Mouse (Mus musculus) limb, embryonic 15.5 days (tissue): ENCODE results near the gene Prm3. TPM values are rescaled to one million over a fixed set of nuclear protein-coding genes. Genes with fewer than 3 reads are reported as not detected.

Experiments
- ATAC-seq: fragments of 200-750 bp; cut with Nextera tagmentation; 2 replicates; pipeline ENCODE4 v1.8.0; 2017; ENCODE audit warnings: low read depth, moderate TSS enrichment; ENCODE audit not compliant: insufficient number of reproducible peaks, low FRiP score, low TSS enrichment
- H3K27ac ChIP-seq: fragments of 300-500 bp; sonication (generic); 2 replicates; pipeline ENCODE4 v1.5.1; 2015; ENCODE audit warnings: moderate library complexity, mild to moderate bottlenecking, inconsistent platforms
- H3K27me3 ChIP-seq: fragments of 300-500 bp; sonication (generic); 2 replicates; pipeline ENCODE4 v1.6.1; 2015; ENCODE audit warnings: inconsistent platforms
- H3K36me3 ChIP-seq: fragments of 300-500 bp; sonication (generic); 2 replicates; pipeline ENCODE4 v1.6.1; 2015; ENCODE audit warnings: inconsistent platforms
- H3K4me1 ChIP-seq: fragments of 300-500 bp; sonication (generic); 2 replicates; pipeline ENCODE4 v1.6.1; 2015; ENCODE audit warnings: inconsistent platforms
- H3K4me2 ChIP-seq: fragments of 300-500 bp; sonication (generic); 2 replicates; pipeline ENCODE4 v1.6.1; 2015; ENCODE audit warnings: mild to moderate bottlenecking, inconsistent platforms
- H3K4me3 ChIP-seq: fragments of 300-500 bp; sonication (generic); 2 replicates; pipeline ENCODE4 v1.5.1; 2015; ENCODE audit warnings: mild to moderate bottlenecking, inconsistent platforms
- H3K9ac ChIP-seq: fragments of 300-500 bp; sonication (generic); 2 replicates; pipeline ENCODE4 v1.6.1; 2015; ENCODE audit warnings: inconsistent platforms
- H3K9me3 ChIP-seq: fragments of 300-500 bp; sonication (generic); 2 replicates; pipeline ENCODE4 v1.6.1; 2016; ENCODE audit warnings: inconsistent platforms
- WGBS: fragments of 180-500 bp; shearing (Covaris S2); methylation state at CpG from one replicate; pipeline ENCODE4 v1.1.7; 2015; 5-methylcytosine and 5-hydroxymethylcytosine counted together
- polyA plus RNA-seq: library from polyadenylated mRNA; unstranded; fragments of >200 nt; fragmentation: Nextera tagmentation; extraction: Ambion mirVana; gene quantifications from 2 replicates; pipeline ENCODE4 v1.2.1, GENCODE M21; 2015

The Prm3 gene
- polyA plus RNA-seq, 1 experiment from 2014 or later = not detected

- Histone ChIP-seq H3K4me3 (peak overlapping the region; percentile 85; the same call in 1 of the 2 replicates), H3K27me3 (no peaks in the 10 kb centered on the region), H3K9ac (no peak overlapping the region), H3K9me3 (no peaks in the 10 kb centered on the region), H3K36me3 (no peaks in the 10 kb centered on the region), H3K4me2 (peak overlapping the region; percentile 80), H3K27ac (peak overlapping the region; percentile 58), H3K4me1 (peaks cover 58% of the 10 kb centered on the region)
- ATAC-seq = no peak
- 25% methylated on average over 9 of the region's 9 CpGs for WGBS
Observed at GRCm38 (mm10) chr16:10781862-10782371, 8.8 kb downstream of the Prm3 start.

- Histone ChIP-seq H3K27me3 (no peaks in the 10 kb centered on the region), H3K4me2 (no peak overlapping the region), H3K36me3 (no peaks in the 10 kb centered on the region), H3K4me3 (no peak overlapping the region), H3K4me1 (peaks cover 49% of the 10 kb centered on the region), H3K9ac (0 out of 2 replicates have a peak overlapping the region, but pooled peaks have one; percentile 14), H3K9me3 (no peaks in the 10 kb centered on the region), H3K27ac (peak overlapping the region; percentile 58)
- WGBS = 47% methylated on average over 5 of the region's 5 CpGs
- no peak for ATAC-seq
Observed at GRCm38 (mm10) chr16:10780631-10781120, 10.0 kb downstream of the Prm3 start.

GRCm38 (mm10) chr16:10777579-10778160 is 13.0 kb downstream of the Prm3 start:
- Histone ChIP-seq H3K36me3 (no peaks in the 10 kb centered on the region), H3K27ac (no peak overlapping the region), H3K4me2 (no peak overlapping the region), H3K27me3 (no peaks in the 10 kb centered on the region), H3K9me3 (no peaks in the 10 kb centered on the region), H3K4me3 (no peak overlapping the region), H3K9ac (no peak overlapping the region), H3K4me1 (peaks cover 26% of the 10 kb centered on the region)
- 75% methylated on average over 5 of the region's 5 CpGs for WGBS
- no peak for ATAC-seq

DNA sequence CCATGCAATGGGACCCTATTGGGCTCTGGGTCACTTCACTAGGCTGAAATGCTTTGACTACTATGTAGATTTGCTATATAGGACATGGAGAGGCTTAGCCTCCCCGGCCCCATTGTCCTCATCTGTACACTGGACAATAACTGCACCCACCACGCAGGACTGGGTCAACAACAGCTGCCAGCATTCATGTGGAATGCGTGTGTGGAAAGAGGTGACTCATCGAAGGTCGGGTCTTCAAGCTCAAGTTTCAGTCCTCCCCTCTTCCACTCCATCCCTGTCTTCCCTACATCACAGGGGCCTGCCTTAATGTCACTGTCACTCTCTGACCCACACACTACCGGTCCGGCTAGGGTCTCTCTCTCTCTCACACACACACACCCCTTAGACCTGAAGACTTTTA is 14.4 kb downstream of the Prm3 start:
- H3K36me3 ChIP-seq = no peaks in the 10 kb centered on the region
- H3K4me3 ChIP-seq = no peak overlapping the region
- no peak for ATAC-seq
- H3K4me2 ChIP-seq = no peak overlapping the region
- peaks cover 15% of the 10 kb centered on the region for H3K4me1 ChIP-seq
- no peaks in the 10 kb centered on the region for H3K27me3 ChIP-seq
- no peak overlapping the region for H3K9ac ChIP-seq
- 54% methylated on average over 7 of the region's 7 CpGs for WGBS
- H3K27ac ChIP-seq = no peak overlapping the region
- H3K9me3 ChIP-seq = no peaks in the 10 kb centered on the region

DNA sequence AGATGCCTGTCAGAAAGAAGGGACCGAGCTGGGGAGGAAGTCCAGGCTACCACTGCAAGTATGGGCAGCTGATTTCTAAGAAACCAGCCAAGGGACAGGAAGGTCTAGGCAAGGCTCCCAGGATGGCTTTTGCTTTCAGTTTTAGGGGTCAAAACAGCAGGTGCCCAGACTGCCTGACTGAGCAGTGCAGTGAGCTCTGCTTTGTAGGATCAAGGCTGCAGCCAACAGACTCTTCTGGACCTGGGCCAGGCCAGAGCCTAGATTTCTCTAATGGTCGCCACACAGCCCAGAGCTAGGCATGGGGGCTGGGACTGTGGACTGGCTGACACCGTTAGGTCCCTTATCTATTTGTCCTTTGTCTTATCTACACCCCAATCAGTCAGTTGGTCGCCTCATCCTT is 16.0 kb downstream of the Prm3 start:
- ATAC-seq = no peak
- no peaks in the 10 kb centered on the region for H3K9me3 ChIP-seq
- no peak overlapping the region for H3K4me2 ChIP-seq
- no peak overlapping the region for H3K4me3 ChIP-seq
- H3K27me3 ChIP-seq = no peaks in the 10 kb centered on the region
- no peak overlapping the region for H3K9ac ChIP-seq
- peaks cover 13% of the 10 kb centered on the region for H3K4me1 ChIP-seq
- H3K27ac ChIP-seq = no peak overlapping the region
- 66% methylated on average over 4 of the region's 4 CpGs for WGBS
- H3K36me3 ChIP-seq = no peaks in the 10 kb centered on the region

DNA sequence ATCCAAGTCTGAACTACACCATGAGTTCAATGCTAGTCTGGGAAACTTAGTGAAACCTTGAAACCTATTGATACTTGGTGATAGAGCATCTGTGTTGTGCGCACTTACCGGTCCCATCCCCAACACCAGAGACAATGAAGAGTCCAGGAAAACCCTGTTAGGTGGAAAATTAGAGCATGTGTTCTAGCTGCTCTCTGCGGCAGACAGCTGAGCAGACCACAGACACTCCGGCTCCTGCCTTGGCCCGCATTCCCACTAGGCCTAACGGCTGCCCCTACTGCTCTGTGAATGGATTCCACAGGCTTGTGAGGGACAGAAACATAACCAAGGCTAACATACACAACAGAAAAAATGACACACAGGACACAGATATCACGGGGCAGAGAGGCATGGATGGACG is 17.2 kb downstream of the Prm3 start:
- peaks cover 23% of the 10 kb centered on the region for H3K4me1 ChIP-seq
- no peaks in the 10 kb centered on the region for H3K36me3 ChIP-seq
- no peak overlapping the region for H3K9ac ChIP-seq
- H3K27ac ChIP-seq = no peak overlapping the region
- 71% methylated on average over 8 of the region's 8 CpGs for WGBS
- H3K4me3 ChIP-seq = no peak overlapping the region
- ATAC-seq = no peak
- H3K4me2 ChIP-seq = no peak overlapping the region
- H3K9me3 ChIP-seq = no peaks in the 10 kb centered on the region
- no peaks in the 10 kb centered on the region for H3K27me3 ChIP-seq

DNA sequence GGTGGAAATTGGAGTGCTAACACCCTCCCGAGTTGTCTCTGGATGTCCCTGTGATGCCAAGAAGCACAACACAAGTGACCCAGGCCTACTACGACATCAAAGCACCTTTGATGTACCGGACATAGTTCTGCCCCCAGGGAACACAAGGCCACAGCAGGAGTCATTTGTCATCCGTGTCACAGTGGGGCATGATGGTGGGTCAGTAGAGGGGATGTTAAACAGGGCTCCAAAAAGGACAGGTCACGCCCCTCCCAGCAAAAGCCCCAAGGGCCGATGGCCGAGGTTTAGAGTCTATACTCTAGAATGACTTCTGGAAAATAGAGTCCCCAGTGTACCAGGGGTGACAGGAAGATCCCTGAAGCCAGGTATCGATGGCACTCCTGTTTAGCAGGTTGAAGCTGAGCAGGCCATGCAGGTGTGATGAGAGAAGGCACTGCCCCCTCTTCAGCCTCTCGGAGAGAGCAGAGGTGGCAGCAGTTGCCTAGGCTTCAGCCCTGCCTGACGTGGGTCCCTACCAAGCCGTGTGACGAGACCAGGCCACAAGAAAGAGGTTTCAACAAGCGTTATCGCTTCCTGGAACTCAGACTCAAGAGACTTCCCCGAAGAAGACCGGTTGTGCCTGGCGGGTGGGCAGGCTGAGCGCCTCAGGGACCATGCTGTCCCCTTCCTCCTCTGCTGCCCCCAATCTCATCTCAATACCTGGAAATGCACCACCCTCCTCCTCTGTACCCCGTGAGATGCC is 18.8 kb downstream of the Prm3 start:
- ATAC-seq = no peak
- Histone ChIP-seq H3K4me3 (no peak overlapping the region), H3K36me3 (no peaks in the 10 kb centered on the region)

GRCm38 (mm10) chr16:10770531-10771325 is 20.0 kb downstream of the Prm3 start:
- H3K9me3 ChIP-seq = no peaks in the 10 kb centered on the region
- no peaks in the 10 kb centered on the region for H3K27me3 ChIP-seq
- H3K4me2 ChIP-seq = no peak overlapping the region
- no peak overlapping the region for H3K4me3 ChIP-seq
- ATAC-seq = no peak
- H3K9ac ChIP-seq = no peak overlapping the region
- H3K36me3 ChIP-seq = no peaks in the 10 kb centered on the region
- WGBS = 45% methylated on average over 4 of the region's 4 CpGs
- H3K4me1 ChIP-seq = peaks cover 23% of the 10 kb centered on the region
- H3K27ac ChIP-seq = 0 out of 2 replicates have a peak overlapping the region, but pooled peaks have one; percentile 22

More for the DNA sequence above, 18.8 kb downstream of the Prm3 start:
- peaks cover 23% of the 10 kb centered on the region for H3K4me1 ChIP-seq
- no peaks in the 10 kb centered on the region for H3K27me3 ChIP-seq
- H3K9me3 ChIP-seq = no peaks in the 10 kb centered on the region
- no peak overlapping the region for H3K9ac ChIP-seq
- WGBS = 52% methylated on average over 19 of the region's 19 CpGs
- no peak overlapping the region for H3K4me2 ChIP-seq
- H3K27ac ChIP-seq = no peak overlapping the region

DNA sequence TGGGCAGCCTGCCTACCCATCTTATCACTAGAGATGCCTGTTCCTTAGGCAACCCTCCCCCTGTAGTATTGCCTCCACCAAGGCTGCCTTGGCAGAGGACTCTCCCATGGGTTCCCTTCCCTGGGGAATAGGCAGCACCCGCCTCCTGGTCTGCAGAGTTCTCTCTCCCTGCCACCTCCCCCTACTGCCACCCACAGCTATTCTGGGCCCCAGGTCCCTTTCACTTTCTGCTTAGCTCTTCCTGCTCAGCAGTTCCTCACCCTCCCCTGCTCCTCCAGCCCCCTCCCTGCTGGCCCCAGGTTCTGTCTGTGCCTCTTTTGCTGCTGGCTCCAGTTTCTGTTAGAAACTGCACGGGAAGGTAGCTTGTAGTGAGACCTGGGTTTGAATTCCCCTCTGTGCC is 21.1 kb downstream of the Prm3 start:
- H3K4me3 ChIP-seq = no peak overlapping the region
- H3K9me3 ChIP-seq = no peaks in the 10 kb centered on the region
- H3K4me1 ChIP-seq = peaks cover 23% of the 10 kb centered on the region
- no peaks in the 10 kb centered on the region for H3K36me3 ChIP-seq
- H3K27ac ChIP-seq = no peak overlapping the region
- H3K9ac ChIP-seq = no peak overlapping the region
- H3K27me3 ChIP-seq = no peaks in the 10 kb centered on the region
- H3K4me2 ChIP-seq = no peak overlapping the region
- 36% methylated on average over 2 of the region's 2 CpGs for WGBS
- no peak for ATAC-seq

DNA sequence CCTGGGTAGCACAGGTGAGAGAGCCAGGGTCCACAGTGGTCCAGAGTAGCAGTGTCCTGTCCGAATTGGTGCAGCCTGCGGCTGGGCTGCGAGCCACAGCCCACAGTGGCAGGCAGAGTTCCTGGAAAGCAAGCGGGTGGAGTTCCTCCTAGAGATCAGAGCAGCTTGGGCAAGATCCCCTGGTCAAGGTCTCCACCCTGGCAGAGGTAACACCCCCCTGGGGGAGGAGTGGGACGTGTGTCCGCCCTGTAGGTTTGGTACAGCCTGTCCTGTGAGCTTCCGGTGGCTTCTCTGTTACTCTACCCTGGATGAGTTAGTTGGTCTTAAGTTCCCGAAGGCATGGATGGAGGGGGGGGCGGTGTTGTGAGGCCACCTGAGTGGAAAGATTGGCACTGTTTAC is 21.9 kb downstream of the Prm3 start:
- H3K9me3 ChIP-seq = no peaks in the 10 kb centered on the region
- H3K36me3 ChIP-seq = no peaks in the 10 kb centered on the region
- H3K4me1 ChIP-seq = peaks cover 23% of the 10 kb centered on the region
- H3K27me3 ChIP-seq = no peaks in the 10 kb centered on the region
- WGBS = 35% methylated on average over 9 of the region's 9 CpGs
- H3K9ac ChIP-seq = no peak overlapping the region
- no peak overlapping the region for H3K27ac ChIP-seq
- no peak overlapping the region for H3K4me3 ChIP-seq
- ATAC-seq = no peak
- H3K4me2 ChIP-seq = no peak overlapping the region

- Histone ChIP-seq H3K27ac (no peak overlapping the region), H3K4me3 (no peak overlapping the region), H3K9me3 (no peaks in the 10 kb centered on the region), H3K4me2 (no peak overlapping the region), H3K27me3 (no peaks in the 10 kb centered on the region), H3K4me1 (peaks cover 23% of the 10 kb centered on the region), H3K36me3 (no peaks in the 10 kb centered on the region), H3K9ac (no peak overlapping the region)
- no peak for ATAC-seq
- WGBS = 48% methylated on average over 4 of the region's 4 CpGs
Observed at GRCm38 (mm10) chr16:10767158-10767557, 23.6 kb downstream of the Prm3 start.

GRCm38 (mm10) chr16:10764323-10764722 is 26.4 kb downstream of the Prm3 start:
- WGBS = 65% methylated on average over 2 of the region's 2 CpGs
- Histone ChIP-seq H3K27ac (no peak overlapping the region), H3K9ac (no peak overlapping the region), H3K4me2 (no peak overlapping the region), H3K4me1 (peaks cover 10% of the 10 kb centered on the region), H3K9me3 (no peaks in the 10 kb centered on the region), H3K36me3 (no peaks in the 10 kb centered on the region), H3K4me3 (no peak overlapping the region), H3K27me3 (no peaks in the 10 kb centered on the region)
- ATAC-seq = no peak
